Mouse (Mus musculus): ENCODE measurements at regions not wholly inside any gene's neighbourhood (a gene's known extent, or its start where the extent isn't known, plus 50 kb on each side); places are given as distances from the start of the nearest gene placed in this dataset.
"Not testable (repeated sequence)": the region's sequence is repeated elsewhere in the genome, so short reads cannot be mapped to it uniquely, and the experiment has no call there.

DNA sequence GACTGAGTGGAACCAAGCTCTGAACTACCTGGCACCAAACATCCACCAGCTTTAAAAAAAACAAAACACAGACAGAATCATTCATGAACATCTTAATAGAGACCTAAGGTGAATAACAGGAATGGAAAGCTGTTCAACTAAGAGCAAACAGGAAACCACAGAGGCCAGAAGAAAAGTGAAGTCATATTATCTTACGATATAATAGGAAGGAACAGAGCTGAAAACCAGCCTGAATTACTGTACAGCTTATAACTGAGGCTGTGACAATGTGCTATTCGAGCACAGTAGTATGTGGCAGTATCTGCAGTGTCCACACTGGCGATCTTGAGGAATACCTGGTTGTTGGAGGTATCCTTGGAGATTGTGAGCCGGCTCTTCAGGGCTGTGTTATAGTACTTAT, 480.6 kb upstream of the Zfp386 start:
- not testable (repeated sequence) for TF ChIP-seq CTCF (IDR thresholded peaks at IDR 0.05; ENCODE audit: low read depth, low read length); POLR2A (IDR thresholded peaks at IDR 0.05; ENCODE audit: extremely low read depth, insufficient read depth, low read length)
